Mouse (Mus musculus) cerebellum, postnatal 25 days (tissue): ENCODE measurements around the gene Gm26602.
"Not testable (repeated sequence)": the region's sequence is repeated elsewhere in the genome, so short reads cannot be mapped to it uniquely, and the experiment has no call there.

ENCODE experiments used
- DNase-seq, 2 experiments: peaks; one replicate each; pipeline ENCODE4 v3.0.0; 2021; ENCODE audit warnings: mixed read lengths in 2 of 2

The Gm26602 gene

DNA sequence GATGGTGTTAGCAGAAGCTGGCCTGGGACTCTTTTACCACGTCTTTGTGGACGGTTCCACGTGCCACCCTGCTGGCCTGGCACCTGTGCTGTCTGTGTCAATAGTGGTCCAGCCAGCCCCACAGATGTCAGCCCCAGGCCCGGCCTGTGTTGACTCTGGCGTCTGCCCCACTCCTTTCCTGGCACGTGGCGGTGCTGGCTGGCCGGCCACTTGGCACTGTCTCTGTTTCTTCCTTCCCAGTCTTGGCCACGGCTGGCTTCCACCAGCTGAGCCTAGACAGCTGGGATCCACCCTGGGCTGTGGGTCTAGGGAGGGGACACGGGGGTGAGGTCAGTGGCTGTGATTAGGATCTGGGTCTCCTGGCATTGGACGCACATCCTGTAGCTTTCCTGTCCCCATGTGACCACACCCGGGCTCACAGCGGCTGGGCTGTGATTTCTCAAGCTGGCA lies 23.6 kb downstream of the Gm26602 start:
- DNase-seq: peak; percentile 69 to 80

- no peak for DNase-seq
Observed at GRCm38 (mm10) chr10:79934794-79935569, 24.3 kb downstream of the Gm26602 start.

- no peak for DNase-seq
Observed at GRCm38 (mm10) chr10:79936284-79936910, 25.7 kb downstream of the Gm26602 start.

DNA sequence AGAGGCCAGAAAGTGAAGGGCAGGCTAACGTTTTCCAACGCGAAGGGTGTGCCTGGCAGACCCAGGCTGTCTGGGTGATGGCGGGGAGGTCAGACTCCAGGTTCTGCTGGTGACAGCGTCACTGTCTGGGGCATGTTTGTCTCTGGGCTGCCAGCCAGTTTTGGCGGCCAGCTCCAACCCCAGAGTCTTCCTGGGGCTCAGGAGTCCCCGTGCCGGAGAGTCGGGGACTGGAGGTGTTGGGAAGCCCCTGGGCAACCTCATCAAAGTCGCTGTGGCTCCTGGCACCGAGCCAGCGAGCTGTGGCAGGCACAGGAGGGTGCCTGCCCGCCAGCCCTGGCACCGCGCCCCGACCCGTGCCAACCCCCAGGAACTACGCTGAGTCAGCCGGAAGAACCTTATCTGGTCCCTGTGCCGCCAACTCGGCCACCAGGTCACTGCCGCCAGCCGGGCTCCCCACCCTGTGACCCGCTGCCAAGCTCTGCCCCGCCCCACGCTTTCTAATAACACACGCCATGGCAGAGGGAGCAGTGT lies 26.3 kb downstream of the Gm26602 start:
- DNase-seq: peak; percentile 75 to 82

DNA sequence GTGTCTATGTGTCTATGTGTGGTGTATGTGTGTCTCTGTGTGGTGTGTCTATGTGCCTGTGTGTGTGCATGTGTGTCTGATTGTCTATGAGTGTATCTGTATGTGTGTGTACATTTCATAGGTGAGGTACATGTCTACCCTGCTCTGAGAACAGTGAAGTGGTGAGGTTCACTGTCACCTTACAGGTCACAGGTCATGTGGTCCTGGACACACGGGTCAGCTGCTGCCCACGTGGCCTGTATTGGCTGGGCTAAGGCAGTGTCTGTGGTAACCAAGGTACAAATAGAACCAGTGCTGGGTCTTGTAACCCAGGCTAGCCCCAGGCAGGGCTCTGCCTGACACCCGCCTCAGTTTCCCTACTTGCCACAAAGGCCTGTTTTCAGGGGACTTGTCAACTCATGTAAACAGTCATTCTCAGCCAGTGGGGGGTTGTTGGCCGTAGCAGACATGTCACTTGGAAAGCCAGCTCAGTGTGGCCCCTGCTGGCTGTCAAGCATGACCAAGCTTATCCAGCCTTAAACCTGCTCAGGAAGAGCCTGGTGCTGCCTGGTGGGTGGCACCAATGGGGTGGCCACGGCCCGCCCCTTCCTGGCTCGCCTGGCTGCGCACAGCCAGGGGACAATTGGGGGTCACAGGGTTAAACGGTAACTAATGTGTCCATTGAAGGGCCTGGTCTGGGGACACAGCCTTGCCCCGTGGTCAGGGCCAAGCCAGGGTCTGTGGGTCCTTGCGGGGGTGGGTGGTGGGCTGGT lies 27.3 kb downstream of the Gm26602 start:
- DNase-seq: no peak

- no peak for DNase-seq
Observed at GRCm38 (mm10) chr10:79940749-79941148, 30.1 kb downstream of the Gm26602 start.

DNA sequence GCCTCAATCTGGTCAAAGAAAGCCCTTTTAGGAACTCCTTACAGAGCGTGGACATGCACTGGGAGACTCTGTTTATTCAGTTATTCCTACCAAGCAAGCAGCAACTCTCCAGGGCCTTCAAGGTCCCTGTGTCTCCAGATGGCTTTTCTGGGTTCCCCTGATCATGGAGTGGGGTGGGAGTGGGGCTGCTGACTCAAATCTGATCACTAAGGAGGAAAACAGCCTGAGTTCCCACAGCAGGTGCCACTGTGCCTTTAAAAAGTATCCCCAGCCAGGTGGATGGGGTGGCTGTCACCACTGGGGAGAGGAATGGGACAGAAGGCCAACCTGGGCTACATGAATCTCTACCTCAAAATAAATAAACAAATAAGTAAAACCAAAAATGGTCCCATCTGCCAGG lies 32.3 kb downstream of the Gm26602 start:
- DNase-seq: no peak

DNA sequence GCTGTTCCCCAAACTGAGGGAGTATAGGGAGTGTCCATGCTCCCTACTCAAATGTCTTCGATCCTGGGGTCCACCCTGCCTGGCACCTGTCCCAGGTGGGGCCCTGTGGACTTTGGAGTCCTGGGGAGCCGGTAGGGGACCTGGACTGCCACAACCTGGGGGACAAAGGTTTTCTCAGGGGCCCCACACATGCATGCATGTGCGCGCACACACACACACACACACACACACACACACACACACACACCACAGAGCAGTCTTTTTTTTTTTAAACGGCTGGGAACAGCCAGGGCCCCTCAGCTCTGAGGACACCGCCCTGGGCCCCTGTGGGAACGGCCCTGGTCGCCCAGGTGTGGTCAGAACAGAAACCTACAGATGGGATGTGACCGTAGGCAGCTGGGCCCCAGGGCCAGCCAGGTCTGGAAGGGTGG lies 32.8 kb downstream of the Gm26602 start:
- DNase-seq: no peak

DNA sequence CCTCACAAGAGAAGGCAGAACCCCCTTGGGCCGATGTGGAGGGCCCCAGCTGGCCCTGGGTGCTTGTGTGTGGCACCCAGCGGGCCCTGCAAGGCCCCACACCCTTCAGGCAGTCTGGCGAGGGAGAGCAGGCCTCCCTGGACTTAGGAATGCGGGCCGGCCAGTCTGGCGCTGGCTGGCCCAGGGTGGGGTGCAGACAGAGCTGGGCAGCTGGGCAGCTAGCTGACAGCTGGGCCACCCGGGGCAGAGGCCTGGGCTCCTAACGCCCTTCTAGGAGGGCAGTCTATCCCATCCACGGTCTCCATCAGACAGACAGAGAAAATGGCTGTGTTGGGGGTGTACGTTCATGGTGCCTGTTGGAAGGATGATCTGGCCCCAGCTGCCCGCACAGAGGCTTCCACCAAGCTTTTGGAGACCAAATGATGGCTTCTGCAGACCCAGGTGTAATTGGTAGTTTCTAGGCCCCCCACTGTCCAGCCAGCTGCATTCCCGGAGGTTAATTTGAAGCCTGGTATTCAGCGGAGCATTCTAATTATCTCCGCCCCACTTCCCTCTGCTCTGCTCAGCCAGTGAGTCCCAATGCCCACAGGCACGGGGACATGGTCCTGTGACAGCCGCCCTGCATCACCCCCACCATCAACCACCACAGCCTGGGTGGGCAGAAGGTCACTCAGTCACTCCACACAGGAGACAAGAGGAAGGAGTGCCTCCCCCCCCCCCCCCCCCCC lies 35.0 kb downstream of the Gm26602 start:
- DNase-seq: peak in 1 of 2 experiments; percentile 21

GRCm38 (mm10) chr10:79946752-79947322 lies 36.2 kb downstream of the Gm26602 start:
- no peak for DNase-seq

DNA sequence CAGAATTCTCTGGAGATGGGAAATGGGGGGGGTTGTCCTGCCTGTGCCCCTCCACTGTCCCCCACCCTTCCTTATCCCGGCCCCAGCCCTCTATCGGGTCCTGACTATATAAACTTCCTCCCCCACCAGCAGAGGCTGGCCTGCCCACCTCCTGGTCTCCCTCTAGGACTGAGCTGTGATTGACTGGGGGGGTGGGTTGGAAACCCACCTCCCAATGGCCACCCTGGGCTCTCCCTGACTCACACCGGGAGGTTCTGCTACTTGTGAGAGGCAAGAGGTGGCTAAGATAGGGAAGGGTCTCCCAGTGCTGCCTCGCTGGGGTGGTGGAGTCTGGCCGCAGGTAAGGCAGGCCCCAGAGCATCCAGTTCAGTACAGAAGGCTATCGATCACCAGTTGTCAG lies 36.8 kb downstream of the Gm26602 start:
- no peak for DNase-seq

DNA sequence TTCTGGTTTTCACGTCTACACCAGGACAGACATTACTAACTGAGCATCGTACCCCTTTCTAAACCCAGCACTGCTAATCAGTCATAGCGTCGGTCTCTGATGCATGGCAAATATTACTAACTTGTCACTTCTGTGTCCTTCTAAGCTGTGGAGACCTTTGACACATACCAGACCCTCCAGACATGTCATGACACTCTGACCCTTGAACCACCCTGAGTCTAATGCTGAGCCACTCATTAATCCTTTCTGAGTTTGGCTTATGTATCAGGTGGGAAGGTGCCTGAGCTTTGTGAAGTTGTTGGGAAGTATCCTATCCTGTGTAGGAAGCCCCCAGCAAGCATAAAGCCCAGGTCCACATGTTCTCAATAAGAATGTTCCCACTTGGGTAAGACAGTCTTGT lies 39.2 kb downstream of the Gm26602 start:
- no peak for DNase-seq

- no peak for DNase-seq
Observed at GRCm38 (mm10) chr10:79950661-79951060, 40.0 kb downstream of the Gm26602 start.

DNA sequence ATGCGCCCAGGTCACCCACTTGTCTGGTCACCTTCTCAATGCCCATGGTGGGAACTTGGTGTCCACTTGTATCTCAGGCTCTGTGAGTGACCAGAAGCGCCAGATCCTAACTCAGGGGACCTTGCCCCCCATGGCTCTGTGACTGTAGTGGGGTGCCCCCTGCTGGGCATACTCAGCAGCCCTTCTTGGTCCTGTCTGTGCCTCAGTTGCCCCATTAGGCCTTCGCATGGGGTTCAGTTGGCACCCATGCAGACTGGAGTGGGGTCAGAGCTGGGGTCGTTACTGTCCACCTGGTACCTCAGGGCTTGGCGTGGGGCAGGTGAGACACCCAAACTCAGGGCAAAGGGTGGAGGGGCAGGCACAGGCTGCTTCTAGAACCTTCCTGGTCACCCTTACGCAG lies 43.3 kb downstream of the Gm26602 start:
- DNase-seq: peak in 1 of 2 experiments; percentile 28

DNA sequence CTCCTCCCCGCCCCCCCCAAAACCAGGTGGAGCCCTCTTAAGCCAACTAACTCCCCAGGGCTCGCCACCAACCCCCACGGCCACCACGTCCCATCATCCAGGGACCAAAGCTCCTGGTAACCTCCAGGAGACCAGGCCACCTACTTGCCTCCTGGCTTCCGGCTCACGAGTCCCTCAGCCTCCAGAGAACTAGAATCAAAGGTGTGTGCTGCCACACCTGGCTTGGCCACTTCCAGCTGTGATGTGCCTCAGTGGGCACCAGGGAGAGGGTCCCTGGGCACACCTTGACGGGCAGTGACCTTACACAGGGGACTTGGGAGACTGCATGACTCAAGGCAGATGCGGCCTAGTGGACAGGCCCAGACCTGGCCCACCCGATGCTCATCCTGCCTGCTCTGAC lies 45.0 kb downstream of the Gm26602 start:
- DNase-seq: no peak

- no peak for DNase-seq
Observed at GRCm38 (mm10) chr10:79956643-79957154, 46.0 kb downstream of the Gm26602 start.

DNA sequence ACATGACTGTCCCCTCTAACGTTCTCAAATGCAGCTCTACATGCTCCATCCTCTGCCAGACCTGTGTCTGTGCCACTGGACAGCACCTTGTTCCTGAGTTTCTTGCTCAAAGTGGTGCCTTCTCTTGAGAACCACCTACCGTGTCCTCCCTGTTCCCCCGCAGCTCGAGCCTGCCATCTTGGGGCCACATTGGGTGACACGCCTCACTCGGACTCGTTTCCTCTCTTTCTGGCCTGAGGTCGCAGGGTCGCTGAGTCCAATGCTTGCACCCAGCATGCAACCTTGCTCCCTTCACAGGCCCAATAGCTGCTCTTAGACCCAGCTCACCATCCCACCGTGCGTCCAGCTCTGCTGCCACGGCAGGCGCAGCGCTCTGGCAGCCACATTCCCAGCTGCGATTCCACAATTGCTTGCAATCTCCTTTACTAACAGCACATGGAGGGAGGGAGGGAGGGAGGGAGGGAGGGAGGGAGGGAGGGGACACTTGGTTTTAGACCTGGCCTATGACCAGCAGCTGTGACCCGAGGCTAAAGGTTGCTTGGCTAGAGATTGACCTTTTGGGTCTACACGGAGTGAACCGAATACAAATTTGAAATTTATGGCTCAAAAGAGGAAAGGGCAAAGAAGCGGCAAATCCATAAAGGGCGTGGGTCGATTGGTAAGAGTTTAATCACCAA lies 47.6 kb downstream of the Gm26602 start:
- peak; percentile 85 to 91 for DNase-seq

GRCm38 (mm10) chr10:79959412-79959811 lies 48.8 kb downstream of the Gm26602 start:
- not testable (repeated sequence) for DNase-seq

- DNase-seq: peak; percentile 100
Observed at GRCm38 (mm10) chr10:79959847-79960601, 49.4 kb downstream of the Gm26602 start, which contains the start of gene Wdr18. Gene Wdr18, plus strand, starts transcription at chr10:79960152.
